Mouse (Mus musculus): ENCODE measurements at regions not wholly inside any gene's neighbourhood (a gene's known extent, or its start where the extent isn't known, plus 50 kb on each side); places are given as distances from the start of the nearest gene placed in this dataset.

- H3K4me1 ChIP-seq (ENCODE audit: control insufficient read depth, insufficient read depth, low read length) = no peaks in the 10 kb centered on the region
- no peaks in the 10 kb centered on the region for H3K36me3 ChIP-seq (ENCODE audit: control insufficient read depth, insufficient read depth, low read length)
- TF ChIP-seq CTCF (IDR thresholded peaks at IDR 0.05; ENCODE audit: control insufficient read depth, insufficient read depth, insufficient replicate concordance, low read depth, low read length) (no peak), POLR2A (IDR thresholded peaks at IDR 0.05; ENCODE audit: control insufficient read depth, low read depth, low read length) (no peak)
- no peak overlapping the region for H3K4me3 ChIP-seq (ENCODE audit: control insufficient read depth, low read depth, low read length)
- H3K27me3 ChIP-seq (ENCODE audit: control insufficient read depth, insufficient read depth, low read length) = no peaks in the 10 kb centered on the region
- no peak overlapping the region for H3K27ac ChIP-seq (ENCODE audit: control insufficient read depth, insufficient read depth, low read depth, low read length)
Measured at GRCm38 (mm10) chr14:54175476-54175875, 78.4 kb downstream of the Dad1 start.

GRCm38 (mm10) chr14:54173316-54173715, 80.6 kb downstream of the Dad1 start:
- Histone ChIP-seq H3K4me1 (ENCODE audit: control insufficient read depth, insufficient read depth, low read length) (no peaks in the 10 kb centered on the region; the same call in 1 of the 2 replicates), H3K4me3 (ENCODE audit: control insufficient read depth, low read depth, low read length) (no peak overlapping the region), H3K27me3 (ENCODE audit: control insufficient read depth, insufficient read depth, low read length) (no peaks in the 10 kb centered on the region), H3K27ac (ENCODE audit: control insufficient read depth, insufficient read depth, low read depth, low read length) (no peak overlapping the region), H3K36me3 (ENCODE audit: control insufficient read depth, insufficient read depth, low read length) (no peaks in the 10 kb centered on the region)
- no peak for TF ChIP-seq CTCF (IDR thresholded peaks at IDR 0.05; ENCODE audit: control insufficient read depth, insufficient read depth, insufficient replicate concordance, low read depth, low read length)
- TF ChIP-seq POLR2A (IDR thresholded peaks at IDR 0.05; ENCODE audit: control insufficient read depth, low read depth, low read length) = no peak

- Histone ChIP-seq H3K36me3 (ENCODE audit: control insufficient read depth, insufficient read depth, low read length) (no peaks in the 10 kb centered on the region), H3K27me3 (ENCODE audit: control insufficient read depth, insufficient read depth, low read length) (no peaks in the 10 kb centered on the region), H3K4me1 (ENCODE audit: control insufficient read depth, insufficient read depth, low read length) (no peaks in the 10 kb centered on the region; the same call in 1 of the 2 replicates), H3K4me3 (ENCODE audit: control insufficient read depth, low read depth, low read length) (no peak overlapping the region), H3K27ac (ENCODE audit: control insufficient read depth, insufficient read depth, low read depth, low read length) (no peak overlapping the region)
- TF ChIP-seq POLR2A (IDR thresholded peaks at IDR 0.05; ENCODE audit: control insufficient read depth, low read depth, low read length) = no peak
- TF ChIP-seq CTCF (IDR thresholded peaks at IDR 0.05; ENCODE audit: control insufficient read depth, insufficient read depth, insufficient replicate concordance, low read depth, low read length) = no peak
Measured at GRCm38 (mm10) chr14:54169254-54169653, 84.7 kb downstream of the Dad1 start.

- Histone ChIP-seq H3K27ac (ENCODE audit: control insufficient read depth, insufficient read depth, low read depth, low read length) (no peak overlapping the region), H3K4me1 (ENCODE audit: control insufficient read depth, insufficient read depth, low read length) (no peaks in the 10 kb centered on the region; the same call in 1 of the 2 replicates), H3K36me3 (ENCODE audit: control insufficient read depth, insufficient read depth, low read length) (no peaks in the 10 kb centered on the region), H3K4me3 (ENCODE audit: control insufficient read depth, low read depth, low read length) (no peak overlapping the region), H3K27me3 (ENCODE audit: control insufficient read depth, insufficient read depth, low read length) (no peaks in the 10 kb centered on the region)
- TF ChIP-seq CTCF (IDR thresholded peaks at IDR 0.05; ENCODE audit: control insufficient read depth, insufficient read depth, insufficient replicate concordance, low read depth, low read length) (no peak), POLR2A (IDR thresholded peaks at IDR 0.05; ENCODE audit: control insufficient read depth, low read depth, low read length) (no peak)
Measured at GRCm38 (mm10) chr14:54168414-54168931, 85.4 kb downstream of the Dad1 start.

GRCm38 (mm10) chr14:54166057-54166456, 87.8 kb downstream of the Dad1 start:
- Histone ChIP-seq H3K27me3 (ENCODE audit: control insufficient read depth, insufficient read depth, low read length) (no peaks in the 10 kb centered on the region), H3K4me3 (ENCODE audit: control insufficient read depth, low read depth, low read length) (no peak overlapping the region), H3K27ac (ENCODE audit: control insufficient read depth, insufficient read depth, low read depth, low read length) (no peak overlapping the region), H3K36me3 (ENCODE audit: control insufficient read depth, insufficient read depth, low read length) (no peaks in the 10 kb centered on the region), H3K4me1 (ENCODE audit: control insufficient read depth, insufficient read depth, low read length) (no peaks in the 10 kb centered on the region; the same call in 1 of the 2 replicates)
- TF ChIP-seq CTCF (IDR thresholded peaks at IDR 0.05; ENCODE audit: control insufficient read depth, insufficient read depth, insufficient replicate concordance, low read depth, low read length) (no peak), POLR2A (IDR thresholded peaks at IDR 0.05; ENCODE audit: control insufficient read depth, low read depth, low read length) (no peak)

- no peaks in the 10 kb centered on the region for H3K27me3 ChIP-seq (ENCODE audit: control insufficient read depth, insufficient read depth, low read length)
- H3K4me3 ChIP-seq (ENCODE audit: control insufficient read depth, low read depth, low read length) = no peak overlapping the region
- H3K36me3 ChIP-seq (ENCODE audit: control insufficient read depth, insufficient read depth, low read length) = no peaks in the 10 kb centered on the region
- H3K4me1 ChIP-seq (ENCODE audit: control insufficient read depth, insufficient read depth, low read length) = no peaks in the 10 kb centered on the region; the same call in 1 of the 2 replicates
- H3K27ac ChIP-seq (ENCODE audit: control insufficient read depth, insufficient read depth, low read depth, low read length) = no peak overlapping the region
- no peak for TF ChIP-seq CTCF (IDR thresholded peaks at IDR 0.05; ENCODE audit: control insufficient read depth, insufficient read depth, insufficient replicate concordance, low read depth, low read length)
Measured at GRCm38 (mm10) chr14:54164874-54165273, 89.0 kb downstream of the Dad1 start.

- no peak overlapping the region for H3K27ac ChIP-seq (ENCODE audit: control insufficient read depth, insufficient read depth, low read depth, low read length)
- H3K27me3 ChIP-seq (ENCODE audit: control insufficient read depth, insufficient read depth, low read length) = no peaks in the 10 kb centered on the region
- TF ChIP-seq CTCF (IDR thresholded peaks at IDR 0.05; ENCODE audit: control insufficient read depth, insufficient read depth, insufficient replicate concordance, low read depth, low read length) = no peak
- no peak for TF ChIP-seq POLR2A (IDR thresholded peaks at IDR 0.05; ENCODE audit: control insufficient read depth, low read depth, low read length)
- H3K36me3 ChIP-seq (ENCODE audit: control insufficient read depth, insufficient read depth, low read length) = no peaks in the 10 kb centered on the region
- no peak overlapping the region for H3K4me3 ChIP-seq (ENCODE audit: control insufficient read depth, low read depth, low read length)
- H3K4me1 ChIP-seq (ENCODE audit: control insufficient read depth, insufficient read depth, low read length) = no peaks in the 10 kb centered on the region; the same call in 1 of the 2 replicates
Measured at GRCm38 (mm10) chr14:54161916-54162315, 92.0 kb downstream of the Dad1 start.

- Histone ChIP-seq H3K36me3 (ENCODE audit: control insufficient read depth, insufficient read depth, low read length) (no peaks in the 10 kb centered on the region), H3K4me3 (ENCODE audit: control insufficient read depth, low read depth, low read length) (no peak overlapping the region), H3K27me3 (ENCODE audit: control insufficient read depth, insufficient read depth, low read length) (no peaks in the 10 kb centered on the region), H3K27ac (ENCODE audit: control insufficient read depth, insufficient read depth, low read depth, low read length) (no peak overlapping the region), H3K4me1 (ENCODE audit: control insufficient read depth, insufficient read depth, low read length) (no peaks in the 10 kb centered on the region; the same call in 1 of the 2 replicates)
- TF ChIP-seq POLR2A (IDR thresholded peaks at IDR 0.05; ENCODE audit: control insufficient read depth, low read depth, low read length) = no peak
- TF ChIP-seq CTCF (IDR thresholded peaks at IDR 0.05; ENCODE audit: control insufficient read depth, insufficient read depth, insufficient replicate concordance, low read depth, low read length) = no peak
Measured at GRCm38 (mm10) chr14:54161206-54161605, 92.7 kb downstream of the Dad1 start.

Data from testis, adult 2 months (tissue).